Mouse (Mus musculus) thymus, postnatal 36 days (tissue): ENCODE data around the gene Gm42957.
"Not testable (repeated sequence)": the region's sequence is repeated elsewhere in the genome, so short reads cannot be mapped to it uniquely, and the experiment has no call there.

Experiments used
- DNase-seq, 2 experiments: peaks; one replicate each; pipeline ENCODE4 v3.0.0; 2022; ENCODE audit warnings: mixed read lengths in 2 of 2

The Gm42957 gene

DNA sequence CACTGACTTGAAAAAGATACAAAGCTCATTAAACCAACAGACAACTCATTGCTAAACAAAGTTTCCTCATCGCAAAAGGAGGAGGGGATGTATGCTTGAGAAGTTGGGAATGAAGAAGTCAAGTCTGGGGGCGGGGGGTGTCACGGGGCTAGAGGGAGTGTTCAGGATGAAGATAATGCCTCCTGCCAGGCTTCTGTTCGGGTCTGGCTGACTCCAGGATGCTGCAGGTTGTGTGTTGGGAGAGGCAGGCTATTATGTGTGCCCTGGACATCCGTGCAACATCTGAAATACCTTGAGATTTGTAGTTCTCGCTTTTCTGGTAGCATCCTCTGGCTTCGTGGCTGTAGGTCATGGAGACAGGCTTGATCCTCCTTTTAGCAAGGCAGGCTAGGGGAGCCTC lies 43.2 kb downstream of the Gm42957 start:
- DNase-seq: no peak

DNA sequence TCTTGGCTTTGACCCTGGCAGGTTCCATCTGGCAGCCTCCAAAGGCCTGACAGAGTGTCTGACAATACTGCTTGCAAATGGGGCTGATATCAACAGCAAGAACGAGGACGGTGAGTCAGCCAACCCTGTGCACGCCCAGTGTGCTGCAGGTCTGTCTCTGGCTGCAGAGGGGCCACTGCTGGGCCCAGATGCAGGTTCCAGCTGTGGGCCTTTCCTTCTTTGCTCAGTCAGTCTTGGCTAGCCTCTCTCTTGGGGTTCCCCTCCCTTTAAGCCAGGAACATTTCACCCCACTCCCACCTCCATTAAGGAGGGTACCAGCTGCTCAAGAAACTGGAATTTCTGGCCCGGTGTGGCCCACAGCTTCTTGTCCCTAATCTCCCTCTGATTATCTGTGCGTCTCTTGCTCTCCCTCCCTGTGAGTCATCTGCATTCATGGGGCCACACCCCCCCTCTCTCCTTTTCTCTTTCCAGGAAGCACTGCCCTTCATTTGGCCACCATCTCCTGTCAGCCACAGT lies 43.9 kb downstream of the Gm42957 start:
- no peak for DNase-seq

DNA sequence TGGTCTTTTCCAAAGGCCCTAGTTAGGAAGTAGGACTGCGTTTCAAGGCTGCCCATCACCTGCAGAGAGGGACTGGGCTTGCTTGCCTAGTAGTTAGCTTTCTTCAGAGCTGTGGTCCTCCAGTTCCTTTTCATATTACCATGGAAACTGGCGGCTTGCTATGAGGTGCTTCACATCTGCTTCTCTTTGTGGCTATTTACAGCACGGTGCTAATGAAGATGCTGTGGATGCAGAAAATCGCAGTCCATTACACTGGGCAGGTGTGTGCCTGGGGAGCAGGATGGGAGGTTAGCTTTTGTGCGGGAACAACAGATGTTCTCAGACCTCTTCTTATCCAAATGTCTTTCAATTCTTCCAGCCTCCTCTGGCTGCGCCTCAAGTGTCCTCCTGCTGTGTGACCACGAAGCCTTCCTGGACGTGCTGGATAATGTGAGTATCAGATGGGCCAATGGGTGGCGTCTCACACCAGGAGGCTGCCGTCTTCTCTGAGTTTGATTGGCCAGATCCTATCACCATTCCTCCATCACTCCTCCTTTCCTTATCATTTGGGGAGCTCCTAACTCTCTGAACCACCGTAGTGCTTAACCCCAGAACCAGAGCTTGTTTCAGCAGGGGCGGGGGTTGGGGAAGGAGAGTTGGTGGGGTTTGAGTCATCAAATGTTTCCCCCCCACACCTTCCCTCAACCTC lies 45.1 kb downstream of the Gm42957 start:
- no peak for DNase-seq

DNA sequence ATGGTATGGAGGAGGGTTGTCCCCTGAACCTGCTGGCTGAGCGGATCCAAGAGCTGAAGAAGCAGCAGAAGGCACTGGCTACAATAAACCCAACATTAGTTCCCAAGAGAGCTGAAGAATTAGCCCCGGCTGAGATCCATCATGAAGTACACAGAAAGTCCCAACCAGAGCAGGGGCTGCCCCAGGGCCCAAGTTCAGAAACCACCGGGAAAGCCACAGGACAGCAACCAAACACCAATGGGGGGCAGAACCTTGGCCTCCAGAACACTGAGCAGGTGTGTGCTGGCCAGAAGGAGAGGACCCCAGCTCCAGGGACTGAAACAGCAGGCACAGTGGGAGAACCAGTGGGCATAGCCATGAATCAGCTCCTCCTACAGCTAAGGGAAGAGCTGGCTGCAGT lies 48.2 kb downstream of the Gm42957 start:
- DNase-seq: no peak

DNA sequence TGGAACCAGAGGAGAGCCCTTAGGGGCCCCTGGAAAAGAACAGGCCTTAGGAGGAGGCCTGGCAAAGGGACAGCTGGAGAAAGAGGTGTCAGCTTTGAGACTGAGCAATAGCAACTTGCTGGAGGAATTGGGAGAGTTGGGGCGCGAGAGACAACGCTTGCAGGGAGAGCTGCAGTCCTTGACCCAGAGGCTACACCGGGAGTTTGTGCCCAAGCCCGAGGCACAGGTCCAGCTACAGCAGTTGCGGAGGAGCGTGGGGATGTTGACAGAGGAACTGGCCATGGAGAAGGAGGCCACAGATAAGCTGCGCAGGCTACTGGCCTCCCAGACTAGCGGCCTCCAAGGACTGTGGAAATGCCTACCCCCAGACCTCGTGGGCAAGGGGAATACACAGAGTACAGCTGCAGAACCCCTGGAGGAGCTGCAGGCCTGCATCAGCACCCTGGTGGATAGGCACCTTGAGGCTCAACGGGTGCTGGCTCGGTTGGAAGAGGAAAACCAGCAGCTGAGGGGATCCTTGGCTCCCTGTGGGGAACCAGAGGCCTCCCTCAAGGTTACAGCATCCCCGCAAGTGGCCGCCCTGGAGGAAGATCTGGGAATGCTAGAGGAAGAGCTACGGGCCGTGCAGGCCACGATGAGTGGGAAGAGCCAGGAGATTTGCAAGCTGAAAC lies 49.0 kb downstream of the Gm42957 start:
- DNase-seq: no peak

DNA sequence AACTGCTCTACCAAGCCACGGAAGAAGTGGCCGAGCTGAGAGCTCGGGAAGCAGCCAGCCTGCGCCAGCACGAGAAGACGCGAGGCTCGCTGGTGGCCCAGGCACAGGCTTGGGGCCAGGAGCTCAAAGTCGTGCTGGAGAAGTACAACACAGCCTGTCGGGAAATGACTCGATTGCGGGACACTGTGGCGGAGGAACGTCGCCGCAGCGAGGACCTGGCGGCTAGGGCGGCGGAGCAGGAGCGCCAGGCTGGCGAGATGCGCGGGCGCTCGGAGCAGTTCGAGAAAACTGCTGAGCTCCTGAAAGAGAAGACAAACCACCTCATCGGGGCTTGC lies 49.5 kb downstream of the Gm42957 start:
- peak in 1 of 2 experiments; percentile 7 for DNase-seq

DNA sequence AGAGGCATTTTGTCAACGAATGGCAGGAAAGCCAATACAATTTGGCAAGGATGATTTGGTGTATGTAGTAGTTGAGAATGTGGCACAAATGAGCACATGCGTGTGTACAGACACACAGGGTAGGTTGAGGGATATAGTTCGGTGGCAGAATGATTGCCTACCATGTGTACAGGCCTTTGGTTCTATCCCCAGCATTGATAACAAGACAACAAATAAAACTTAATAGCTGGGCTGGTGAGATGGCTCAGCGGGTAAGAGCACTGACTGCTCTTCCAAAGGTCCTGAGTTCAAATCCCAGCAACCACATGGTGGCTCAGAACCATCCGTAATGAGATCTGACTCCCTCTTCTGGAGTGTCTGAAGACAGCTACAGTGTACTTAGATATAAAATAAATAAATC lies 50.8 kb downstream of the Gm42957 start:
- not testable (repeated sequence) for DNase-seq

DNA sequence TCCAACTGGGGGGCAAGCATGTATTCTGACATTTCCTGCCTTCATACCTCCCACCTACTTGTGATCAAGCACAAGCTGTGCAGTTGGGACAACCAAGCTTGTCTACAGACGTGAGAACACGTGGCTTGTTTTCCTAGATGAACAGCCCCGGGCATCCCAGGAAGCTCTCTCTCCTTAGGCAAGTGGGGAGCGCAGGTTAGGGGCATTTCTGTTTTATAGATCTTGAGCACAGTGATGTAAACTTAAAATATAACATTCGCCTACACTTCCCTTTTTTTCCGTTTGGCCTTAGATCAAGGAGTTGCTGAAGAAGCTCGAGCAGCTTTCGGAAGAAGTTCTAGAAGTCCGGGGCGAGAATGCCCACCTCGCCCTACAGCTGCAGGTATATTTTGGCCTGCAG lies 53.6 kb downstream of the Gm42957 start:
- DNase-seq: no peak

DNA sequence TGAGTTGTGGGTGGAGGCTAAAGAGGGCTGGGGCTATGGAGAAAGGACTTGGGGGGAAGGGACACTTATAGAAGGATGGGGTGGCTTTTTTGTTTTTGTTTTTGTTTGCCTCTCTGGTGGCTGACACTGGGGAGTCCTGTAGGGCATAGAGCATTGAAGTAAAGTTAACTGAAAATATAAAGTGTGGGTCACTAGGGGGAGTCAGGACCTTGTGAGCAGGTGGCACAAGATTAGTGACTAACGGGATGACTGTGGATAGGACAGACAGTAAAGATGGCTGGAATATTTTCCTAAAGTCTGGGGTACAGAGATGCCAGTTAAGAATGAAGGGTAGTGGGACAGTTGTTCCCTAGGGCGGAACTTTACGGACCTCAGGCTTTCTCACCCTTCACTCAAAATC lies 55.0 kb downstream of the Gm42957 start:
- no peak for DNase-seq

DNA sequence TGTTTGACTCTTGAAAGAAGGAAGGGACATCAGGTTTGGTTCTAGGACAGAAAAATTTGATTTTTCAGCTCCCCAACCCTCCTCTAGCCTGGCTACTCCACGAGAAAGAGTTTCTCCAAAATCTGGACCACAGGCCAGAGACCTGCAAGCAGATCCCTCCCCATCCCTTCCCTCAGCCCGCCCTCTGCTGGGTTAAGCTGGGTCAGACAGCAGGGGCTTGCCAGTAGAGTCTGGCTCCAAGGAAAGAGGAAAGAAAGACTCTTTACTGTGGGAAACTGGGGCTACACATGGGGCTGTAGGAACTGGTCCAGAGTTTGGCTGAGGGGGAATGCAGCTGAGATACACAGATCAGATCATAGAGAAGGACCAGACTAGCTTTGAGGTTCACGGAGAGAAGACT lies 57.2 kb downstream of the Gm42957 start:
- DNase-seq: no peak

DNA sequence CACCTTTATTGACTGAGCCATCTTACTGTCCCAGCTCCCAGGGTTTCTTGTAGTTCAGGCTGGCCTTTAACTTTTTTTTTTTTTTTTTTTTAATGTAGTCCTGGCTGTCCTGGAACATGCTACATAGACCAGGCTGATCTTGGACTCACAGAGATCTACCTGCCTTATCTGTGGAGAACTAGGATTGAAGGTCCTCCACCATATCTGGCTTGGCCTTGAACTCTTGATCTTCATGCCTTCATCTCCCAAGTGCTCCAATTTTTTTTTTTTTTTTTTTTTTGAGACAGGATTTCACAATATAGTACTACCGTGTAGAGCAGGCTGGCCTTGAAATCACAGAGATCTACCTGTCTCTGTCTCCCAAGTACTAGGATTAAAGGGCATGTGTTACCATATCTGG lies 58.3 kb downstream of the Gm42957 start:
- DNase-seq: no peak

DNA sequence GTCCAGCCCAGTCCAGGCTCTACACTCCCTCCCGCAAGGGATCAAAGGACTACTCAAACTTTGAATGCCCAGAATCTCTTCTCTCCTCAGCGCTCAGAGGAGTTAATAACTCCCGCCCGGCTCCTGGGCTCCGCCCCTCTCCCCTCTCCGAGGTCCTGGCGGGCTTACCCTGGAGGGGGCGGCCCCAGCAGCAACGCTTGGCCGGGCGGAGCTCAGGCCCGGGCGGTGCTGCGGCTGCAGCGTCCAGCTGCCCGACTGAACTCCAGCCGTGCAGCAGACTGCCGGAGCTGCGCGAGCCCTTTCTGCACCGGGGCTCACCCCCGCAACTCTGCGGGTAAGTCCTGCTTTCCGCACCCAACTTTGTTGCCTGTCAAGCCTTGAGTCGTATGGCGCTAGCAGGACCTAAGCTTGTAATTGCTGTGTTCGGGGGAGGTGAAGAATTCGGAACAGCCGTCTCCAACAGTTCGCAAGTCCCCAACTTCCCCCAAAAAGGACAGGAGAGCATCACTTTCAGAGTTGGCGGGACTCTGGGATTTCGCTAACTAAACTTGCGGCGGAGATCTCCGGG lies 61.0 kb downstream of the Gm42957 start, which contains the start of gene Pias3:
TSS of gene Pias3 (plus strand) at position 187 of the 568 bp plus-strand sequence.
- peak; percentile 48 to 59 for DNase-seq

DNA sequence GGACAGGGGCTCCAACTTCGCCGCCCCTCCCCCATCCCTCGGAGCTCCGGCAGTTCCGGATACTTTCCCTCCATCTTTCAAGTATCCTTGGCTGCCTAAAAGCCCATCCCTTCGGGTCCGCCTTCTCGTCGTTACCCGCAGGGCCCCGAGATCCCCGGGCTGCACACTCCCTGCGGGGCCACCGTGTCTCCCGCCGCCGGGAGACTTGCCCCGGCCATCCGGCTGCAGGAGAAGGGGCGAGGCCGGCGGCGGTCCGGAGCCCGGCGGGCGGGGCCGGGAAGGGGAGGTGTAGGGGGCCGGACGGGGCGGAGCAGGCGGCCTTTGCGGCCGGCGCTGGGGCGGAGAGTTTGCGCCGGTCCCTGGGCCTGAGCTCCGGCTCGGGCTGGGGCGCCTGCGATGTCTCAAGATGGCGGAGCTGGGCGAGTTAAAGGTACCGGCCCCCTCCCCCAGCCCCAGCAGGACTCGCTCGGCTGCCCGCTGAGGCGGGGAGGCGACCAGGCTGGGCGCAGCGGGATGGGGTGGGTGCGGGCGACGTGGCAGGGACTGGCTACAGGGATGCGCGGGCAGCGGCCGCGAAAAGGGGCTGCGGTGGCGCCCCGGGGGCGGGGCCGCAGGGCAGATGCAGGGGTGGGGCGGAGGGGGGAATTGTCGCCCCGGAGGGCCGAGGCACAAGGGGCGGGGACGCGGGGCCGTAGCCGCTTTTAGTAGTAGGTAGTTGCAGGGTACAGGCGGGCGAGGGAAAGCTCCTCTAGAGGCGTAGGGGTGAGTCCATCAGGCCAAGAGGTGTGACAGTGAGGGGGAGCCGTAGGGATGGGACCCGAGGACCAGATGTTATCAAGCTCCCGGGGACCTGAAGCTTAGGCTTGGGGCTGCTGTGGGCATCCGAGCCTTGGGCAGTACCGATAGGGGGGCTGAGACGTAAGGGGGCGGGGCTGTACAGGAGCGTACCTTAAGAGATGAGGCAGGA lies 61.8 kb downstream of the Gm42957 start:
- DNase-seq: peak; percentile 68

DNA sequence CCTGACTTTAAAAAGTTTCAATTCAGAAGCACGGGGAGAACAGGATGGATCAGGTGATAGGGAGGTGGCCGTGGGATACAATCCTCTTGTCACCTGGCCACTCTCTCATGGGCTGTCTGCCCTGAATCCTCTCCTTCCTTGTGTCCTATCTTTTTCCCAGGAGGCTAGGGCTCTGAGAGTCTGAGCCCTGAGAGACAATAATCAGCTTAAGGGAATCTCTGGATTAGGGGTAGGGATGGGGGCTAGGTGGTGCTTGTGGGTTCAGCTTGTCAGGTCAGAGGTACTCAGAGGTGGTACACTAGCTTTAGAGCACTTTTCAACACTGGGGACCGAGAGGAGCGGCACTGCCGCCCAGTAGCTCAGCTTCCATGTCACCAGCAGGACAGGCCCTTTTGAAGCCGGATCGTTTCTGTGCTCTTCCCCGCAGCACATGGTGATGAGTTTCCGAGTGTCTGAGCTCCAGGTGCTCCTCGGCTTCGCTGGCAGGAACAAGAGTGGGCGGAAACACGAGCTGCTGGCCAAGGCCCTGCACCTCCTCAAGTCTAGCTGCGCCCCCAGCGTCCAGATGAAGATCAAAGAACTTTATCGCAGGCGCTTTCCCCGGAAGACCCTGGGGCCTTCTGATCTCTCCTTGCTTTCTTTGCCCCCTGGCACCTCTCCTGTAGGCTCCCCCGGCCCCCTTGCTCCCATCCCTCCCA lies 63.9 kb downstream of the Gm42957 start:
- no peak for DNase-seq

DNA sequence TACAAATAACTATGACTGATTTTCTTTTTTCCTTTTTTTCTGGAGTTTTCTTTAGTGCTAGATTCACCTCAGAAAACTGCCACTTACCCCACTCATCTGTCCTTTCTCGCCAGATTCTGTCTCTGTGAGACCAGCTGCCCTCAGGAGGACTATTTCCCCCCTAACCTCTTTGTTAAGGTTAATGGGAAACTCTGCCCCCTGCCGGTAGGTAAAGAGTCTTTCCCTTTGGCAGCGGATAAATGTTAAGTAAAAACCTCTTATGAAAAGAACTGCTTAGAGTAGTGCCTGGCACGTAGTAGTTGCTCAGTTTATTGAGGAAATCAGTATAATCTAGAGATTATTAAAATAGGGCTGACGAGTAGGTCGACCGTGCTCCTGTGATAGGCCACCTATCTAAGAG lies 65.1 kb downstream of the Gm42957 start:
- DNase-seq: peak in 1 of 2 experiments; percentile 15

DNA sequence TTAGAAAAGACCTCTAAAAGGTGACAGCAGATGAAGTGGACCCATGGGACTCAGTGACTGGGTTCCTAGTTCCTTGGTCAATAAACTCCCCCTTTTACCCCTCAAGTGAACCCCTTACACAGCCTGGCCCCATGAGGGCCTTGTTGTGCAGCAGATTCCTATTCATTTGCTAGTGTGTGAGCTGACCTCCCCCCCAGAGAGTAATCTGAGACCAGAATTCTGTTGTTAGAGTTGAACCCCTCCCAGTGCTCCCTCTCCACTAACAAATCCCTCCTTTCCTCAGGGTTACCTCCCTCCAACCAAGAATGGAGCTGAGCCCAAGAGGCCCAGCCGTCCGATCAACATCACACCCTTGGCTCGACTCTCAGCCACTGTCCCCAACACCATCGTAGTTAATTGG lies 65.7 kb downstream of the Gm42957 start:
- DNase-seq: no peak
